Mouse (Mus musculus) small intestine, adult 2 months (tissue): Measurements from ENCODE around the gene H2bfm. TPM values are rescaled to one million over a fixed set of nuclear protein-coding genes. Genes with fewer than 3 reads are reported as not detected.

Experiments
- H3K27ac ChIP-seq: fragments of 200-500 bp; 2 replicates; pipeline ENCODE4 v1.5.1; 2012; ENCODE audit warnings: low read depth, low read length, control low read depth, inconsistent platforms; ENCODE audit not compliant: insufficient read depth
- H3K27me3 ChIP-seq: fragments of 200-500 bp; 2 replicates; pipeline ENCODE4 v1.6.1; 2012; ENCODE audit warnings: mild to moderate bottlenecking, moderate library complexity, low read length, inconsistent platforms; ENCODE audit not compliant: control insufficient read depth, insufficient read depth
- H3K36me3 ChIP-seq: fragments of 200-500 bp; 2 replicates; pipeline ENCODE4 v1.6.1; 2012; ENCODE audit warnings: mild to moderate bottlenecking, low read length, control low read depth, inconsistent platforms; ENCODE audit not compliant: control insufficient read depth, insufficient read depth
- H3K4me1 ChIP-seq: fragments of 200-500 bp; 2 replicates; pipeline ENCODE4 v1.6.1; 2012; ENCODE audit warnings: low read length, inconsistent platforms, mixed read lengths; ENCODE audit not compliant: control insufficient read depth, insufficient read depth, insufficient read length
- H3K4me3 ChIP-seq: fragments of 200-500 bp; 2 replicates; pipeline ENCODE4 v1.5.1; 2012; ENCODE audit warnings: low read depth, mild to moderate bottlenecking, control low read depth, inconsistent platforms, low read length, moderate library complexity
- CTCF ChIP-seq: fragments of 200-500 bp; IDR thresholded peaks from 2 replicates; pipeline ENCODE4 v1.5.1; 2012; ENCODE audit warnings: low read depth, mild to moderate bottlenecking, control low read depth, inconsistent platforms, low read length, moderate library complexity, mixed read lengths; ENCODE audit not compliant: insufficient replicate concordance, insufficient read length; ENCODE audit errors: extremely low read depth
- POLR2A ChIP-seq: fragments of 200-500 bp; IDR thresholded peaks from 2 replicates; pipeline ENCODE4 v1.6.1; 2012; ENCODE audit warnings: low read depth, mild to moderate bottlenecking, control low read depth, inconsistent platforms, low read length, moderate library complexity
- WGBS: fragments of 180-500 bp; shearing (Covaris S2); methylation state at CpG from one replicate; pipeline ENCODE4 v1.1.7; 2018; 5-methylcytosine and 5-hydroxymethylcytosine counted together
- polyA plus RNA-seq: library from polyadenylated mRNA; depleted of rRNA; stranded (reverse); fragments of >200 nt; gene quantifications from 2 replicates; pipeline ENCODE4 v1.2.3, GENCODE M21; 2012; rRNA removed

Gene H2bfm
- polyA plus RNA-seq, 1 experiment: not detected

- no peaks in the 10 kb centered on the region for H3K36me3 ChIP-seq
- peak within 1 kb of the TSS; percentile 65 for H3K4me3 ChIP-seq
- WGBS: 27% methylated on average over 15 of the region's 15 CpGs
- H3K4me1 ChIP-seq: peaks cover 3% of the 10 kb centered on the region; the same call in 1 of the 2 replicates
- no peaks in the 10 kb centered on the region for H3K27me3 ChIP-seq
- no peak within 1 kb of the TSS for H3K27ac ChIP-seq
- TF ChIP-seq POLR2A (no peak), CTCF (no peak)
Measured at GRCm38 (mm10) chrX:136976424-136977084, 49.4 kb downstream of the H2bfm start, which contains the start of the genes Tmsb15l and Tmsb15b1. Tmsb15l (minus strand) TSS chrX:136976869. Tmsb15b1 (minus strand) TSS chrX:136976874.

Other genes with a start within 250 kb of the H2bfm start
- gene Tceal1, start 219.3 kb upstream of the H2bfm start, polyA plus RNA-seq: 0.09 and 0.14 TPM in 2 replicates
- gene Morf4l2, start 183.6 kb upstream of the H2bfm start, polyA plus RNA-seq: 6.8 and 11.4 TPM in 2 replicates
- gene Glra4, start 147.2 kb upstream of the H2bfm start, polyA plus RNA-seq: not detected in 2 replicates
- gene Plp1, start 104.7 kb upstream of the H2bfm start, polyA plus RNA-seq: 0.80 and 1.2 TPM in 2 replicates
- gene Rab9b, start 58.6 kb upstream of the H2bfm start, polyA plus RNA-seq: not detected in 2 replicates
- not detected in 2 replicates for gene Tmsb15b2, start 48.2 kb downstream of the H2bfm start, polyA plus RNA-seq
- 0.32 TPM in 1 of 2 replicates, not detected in the other for gene Tmsb15l, start 49.5 kb downstream of the H2bfm start, polyA plus RNA-seq
- gene Tmsb15b1, start 49.5 kb downstream of the H2bfm start, polyA plus RNA-seq: not detected in 2 replicates
- 0.30 and 0.52 TPM in 2 replicates for gene Zcchc18, start 65.8 kb downstream of the H2bfm start, polyA plus RNA-seq
- gene Slc25a53, start 111.0 kb downstream of the H2bfm start, polyA plus RNA-seq: 0.95 and 1.9 TPM in 2 replicates
- 0.20 and 0.46 TPM in 2 replicates for gene Fam199x, start 122.3 kb downstream of the H2bfm start, polyA plus RNA-seq
- not detected in 2 replicates for gene Esx1, start 194.8 kb downstream of the H2bfm start, polyA plus RNA-seq